Mouse (Mus musculus): ENCODE measurements around the gene Aar2.

GRCm38 (mm10) chr2:156561808-156562207 is 14.4 kb downstream of the Aar2 start:
- no peak for TF ChIP-seq JUND (conservative IDR thresholded peaks at IDR 0.05; ENCODE audit: low read depth, low read length)
- TF ChIP-seq HCFC1 (IDR thresholded peaks at IDR 0.05; ENCODE audit: low read depth, low read length): no peak
- TF ChIP-seq CTCF (conservative IDR thresholded peaks at IDR 0.05 in 1 of 2, IDR thresholded peaks at IDR 0.05 in 1 of 2; ENCODE audit: low read depth in 2 of 2, low read length in 2 of 2): no peak
- no peak for TF ChIP-seq RCOR1 (conservative IDR thresholded peaks at IDR 0.05; ENCODE audit: low read depth, low read length)
